Mouse (Mus musculus): ENCODE measurements around the gene Timm17b.
A peak's percentile ranks its signal among the peaks of the same experiment; 100 is the strongest.

Gene Timm17b

GRCm38 (mm10) chrX:7919601-7920383 lies 20.6 kb downstream of the Timm17b start, which contains the start of gene Pcsk1n:
Gene Pcsk1n, plus strand, starts transcription at chrX:7919822.
- peak; percentile 74 for DNase-seq (ENCODE audit: low read depth, low spot score)

GRCm38 (mm10) chrX:7922032-7922431 lies 22.9 kb downstream of the Timm17b start:
- peak; percentile 30 for DNase-seq (ENCODE audit: low read depth, low spot score)

GRCm38 (mm10) chrX:7926266-7926665 lies 27.1 kb downstream of the Timm17b start:
- peak; percentile 87 for DNase-seq (ENCODE audit: low read depth, low spot score)

GRCm38 (mm10) chrX:7927116-7927515 lies 28.0 kb downstream of the Timm17b start:
- DNase-seq (ENCODE audit: low read depth, low spot score) = peak; percentile 88

GRCm38 (mm10) chrX:7928270-7928790 lies 29.2 kb downstream of the Timm17b start, which contains the start of gene Eras:
Gene Eras, minus strand, starts transcription at chrX:7928607.
- DNase-seq (ENCODE audit: low read depth, low spot score) = peak; percentile 84

- peak; percentile 57 for DNase-seq (ENCODE audit: low read depth, low spot score)
These were observed 37.7 kb downstream of the Timm17b start for GRCm38 (mm10) chrX:7936874-7937273.

GRCm38 (mm10) chrX:7937667-7938066 lies 38.5 kb downstream of the Timm17b start:
- DNase-seq (ENCODE audit: low read depth, low spot score) = no peak

GRCm38 (mm10) chrX:7945618-7946017 lies 46.5 kb downstream of the Timm17b start:
- DNase-seq (ENCODE audit: low read depth, low spot score) = no peak

GRCm38 (mm10) chrX:7947108-7947899 lies 48.1 kb downstream of the Timm17b start, which contains the start of gene Hdac6:
Gene Hdac6, minus strand, starts transcription at chrX:7947889.
- DNase-seq (ENCODE audit: low read depth, low spot score) = no peak

GRCm38 (mm10) chrX:7947900-7948492 lies 48.8 kb downstream of the Timm17b start:
- DNase-seq (ENCODE audit: low read depth, low spot score) = peak; percentile 97

- DNase-seq (ENCODE audit: low read depth, low spot score) = no peak
These were observed 50.9 kb downstream of the Timm17b start for GRCm38 (mm10) chrX:7950091-7950490.
